Mouse (Mus musculus) erythroblast, adult 5-6 weeks (primary cell): ENCODE results near the gene Rpl11. TPM values are rescaled to one million over a fixed set of nuclear protein-coding genes. Genes with fewer than 3 reads are reported as not detected.
"Not testable (repeated sequence)": the region's sequence is repeated elsewhere in the genome, so short reads cannot be mapped to it uniquely, and the experiment has no call there.

ENCODE experiments used
- ATAC-seq: replicated peaks from 2 replicates; pipeline ENCODE4 v1.8.0; 2016; ENCODE audit warnings: moderate number of reproducible peaks, mild to moderate bottlenecking, moderate TSS enrichment, inconsistent platforms; ENCODE audit not compliant: poor library complexity, low FRiP score, severe bottlenecking
- total RNA-seq, 2 experiments: library from RNA; stranded (forward) in 1 of 2; stranded (reverse) in 1 of 2; fragments of 150-400 nt in 1 of 2; fragments of 200-764, 138-1000 nt in 1 of 2; gene quantifications; 2 replicates each; pipeline versions ENCODE4 v1.2.3 to v1.2.4; 2015 to 2017; ENCODE audit warnings: low replicate concordance in 2 of 2

The Rpl11 gene
- total RNA-seq (2015; ENCODE audit: low replicate concordance) (304 and 345 TPM in 2 replicates), total RNA-seq (2017; ENCODE audit: low replicate concordance) (128 and 153 TPM in 2 replicates)

- peak; percentile 97 for ATAC-seq
Observed at GRCm38 (mm10) chr4:136053247-136053596, at the start of gene Rpl11. Rpl11 (minus strand) TSS chr4:136053428.

GRCm38 (mm10) chr4:136101753-136102152, 48.5 kb upstream of the Rpl11 start:
- ATAC-seq = not testable (repeated sequence)

- no peak for ATAC-seq
Observed at GRCm38 (mm10) chr4:136100396-136101070, 47.3 kb upstream of the Rpl11 start.

GRCm38 (mm10) chr4:136098446-136098845, 45.2 kb upstream of the Rpl11 start:
- ATAC-seq = no peak

GRCm38 (mm10) chr4:136096446-136097113, 43.4 kb upstream of the Rpl11 start:
- no peak for ATAC-seq

- no peak for ATAC-seq
Observed at GRCm38 (mm10) chr4:136095490-136096105, 42.4 kb upstream of the Rpl11 start.

- ATAC-seq = no peak
Observed at GRCm38 (mm10) chr4:136094519-136095219, 41.4 kb upstream of the Rpl11 start.

GRCm38 (mm10) chr4:136092498-136092897, 39.3 kb upstream of the Rpl11 start:
- ATAC-seq = no peak

GRCm38 (mm10) chr4:136091346-136091745, 38.1 kb upstream of the Rpl11 start:
- no peak for ATAC-seq

GRCm38 (mm10) chr4:136089748-136090583, 36.7 kb upstream of the Rpl11 start:
- ATAC-seq = no peak

- ATAC-seq = no peak
Observed at GRCm38 (mm10) chr4:136088971-136089747, 35.9 kb upstream of the Rpl11 start.

GRCm38 (mm10) chr4:136088364-136088763, 35.1 kb upstream of the Rpl11 start:
- no peak for ATAC-seq

- no peak for ATAC-seq
Observed at GRCm38 (mm10) chr4:136087261-136087660, 34.0 kb upstream of the Rpl11 start.

GRCm38 (mm10) chr4:136084840-136085239, 31.6 kb upstream of the Rpl11 start:
- no peak for ATAC-seq

- ATAC-seq = no peak
Observed at GRCm38 (mm10) chr4:136083269-136084105, 30.3 kb upstream of the Rpl11 start.

- ATAC-seq = no peak
Observed at GRCm38 (mm10) chr4:136081729-136082128, 28.5 kb upstream of the Rpl11 start.

GRCm38 (mm10) chr4:136078649-136079048, 25.4 kb upstream of the Rpl11 start:
- ATAC-seq = no peak
